Mouse (Mus musculus): Measurements from ENCODE around the gene Esyt2. TPM values are rescaled to one million over a fixed set of nuclear protein-coding genes. Genes with fewer than 3 reads are reported as not detected.

Esyt2 gene
- polyA plus RNA-seq, 1 experiment from 2014 or later, result 20.3 TPM

DNA sequence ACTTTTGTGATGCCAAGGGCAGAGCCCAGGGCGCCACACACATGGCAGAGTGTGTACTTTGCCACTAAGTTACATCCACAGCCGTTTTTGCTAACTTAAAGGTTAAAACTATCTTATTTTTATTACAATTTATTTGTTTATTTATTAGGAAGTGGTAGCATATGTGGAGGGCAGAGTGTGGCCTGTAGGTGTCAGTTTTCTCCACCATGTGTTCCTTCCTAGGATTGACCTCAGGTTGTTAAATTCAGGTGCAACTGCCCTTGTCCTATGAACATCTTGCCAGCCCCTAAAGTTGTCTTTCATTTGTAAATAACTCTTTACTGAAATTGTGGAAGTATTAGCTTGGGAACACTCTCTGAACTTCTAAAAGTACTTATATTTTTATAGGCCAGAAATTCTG lies 144.4 kb downstream of the Esyt2 start:
- no peak overlapping the region for H3K4me3 ChIP-seq (ENCODE audit: low read length)
- no peaks in the 10 kb centered on the region for H3K27me3 ChIP-seq (ENCODE audit: control insufficient read depth, insufficient read depth, low read depth, low read length)
- H3K9ac ChIP-seq (ENCODE audit: low read length), result no peak overlapping the region
- no peaks in the 10 kb centered on the region for H3K9me3 ChIP-seq (ENCODE audit: control insufficient read depth, low read length)
- 75% methylated on average over 2 of the region's 2 CpGs for WGBS
- no peak overlapping the region for H3K4me2 ChIP-seq (ENCODE audit: low read depth, low read length)
- no peak overlapping the region for H3K27ac ChIP-seq (ENCODE audit: low read length)
- no peak for ATAC-seq (ENCODE audit: low read depth)
- H3K4me1 ChIP-seq (replicated peaks; ENCODE audit: control insufficient read depth, insufficient read depth, low read length), result no peaks in the 10 kb centered on the region
- peaks cover 30% of the 10 kb centered on the region for H3K36me3 ChIP-seq (ENCODE audit: control insufficient read depth, insufficient read depth, low read length)

GRCm38 (mm10) chr12:116433742-116434141 lies 152.7 kb downstream of the Esyt2 start:
- Histone ChIP-seq H3K4me3 (ENCODE audit: low read length) (no peak overlapping the region), H3K4me2 (ENCODE audit: low read depth, low read length) (no peak overlapping the region), H3K9ac (ENCODE audit: low read length) (no peak overlapping the region), H3K27ac (ENCODE audit: low read length) (no peak overlapping the region), H3K27me3 (ENCODE audit: control insufficient read depth, insufficient read depth, low read depth, low read length) (no peaks in the 10 kb centered on the region), H3K9me3 (ENCODE audit: control insufficient read depth, low read length) (no peaks in the 10 kb centered on the region), H3K4me1 (replicated peaks; ENCODE audit: control insufficient read depth, insufficient read depth, low read length) (no peaks in the 10 kb centered on the region), H3K36me3 (ENCODE audit: control insufficient read depth, insufficient read depth, low read length) (peaks cover 33% of the 10 kb centered on the region)
- ATAC-seq (ENCODE audit: low read depth), result no peak
- WGBS, result 87% methylated on average over 2 of the region's 2 CpGs

DNA sequence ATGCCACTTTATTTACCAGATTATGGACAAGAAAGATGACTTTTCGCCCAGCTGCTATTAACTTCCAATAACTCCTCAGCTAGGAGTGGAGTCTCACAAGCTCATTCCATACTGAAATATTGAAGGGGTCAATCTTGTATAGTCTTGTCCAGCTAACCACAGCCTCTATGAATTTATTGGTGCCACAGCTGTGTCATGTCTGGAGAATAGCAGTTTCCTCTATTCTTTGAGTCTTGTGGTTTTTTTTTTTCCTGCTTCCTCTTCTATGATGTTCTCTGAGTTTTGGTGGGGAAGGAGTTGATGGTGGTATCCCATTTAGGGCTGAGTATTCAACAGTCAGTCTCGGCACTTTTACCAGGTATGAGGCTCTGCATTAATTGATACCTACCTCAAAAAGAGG lies 154.2 kb downstream of the Esyt2 start:
- Histone ChIP-seq H3K9ac (ENCODE audit: low read length) (no peak overlapping the region), H3K9me3 (ENCODE audit: control insufficient read depth, low read length) (no peaks in the 10 kb centered on the region), H3K36me3 (ENCODE audit: control insufficient read depth, insufficient read depth, low read length) (peaks cover 32% of the 10 kb centered on the region), H3K4me3 (ENCODE audit: low read length) (no peak overlapping the region), H3K27me3 (ENCODE audit: control insufficient read depth, insufficient read depth, low read depth, low read length) (no peaks in the 10 kb centered on the region), H3K4me1 (replicated peaks; ENCODE audit: control insufficient read depth, insufficient read depth, low read length) (no peaks in the 10 kb centered on the region), H3K27ac (ENCODE audit: low read length) (no peak overlapping the region), H3K4me2 (ENCODE audit: low read depth, low read length) (no peak overlapping the region)
- WGBS, result 90% methylated on average over 2 of the region's 2 CpGs
- ATAC-seq (ENCODE audit: low read depth), result no peak

DNA sequence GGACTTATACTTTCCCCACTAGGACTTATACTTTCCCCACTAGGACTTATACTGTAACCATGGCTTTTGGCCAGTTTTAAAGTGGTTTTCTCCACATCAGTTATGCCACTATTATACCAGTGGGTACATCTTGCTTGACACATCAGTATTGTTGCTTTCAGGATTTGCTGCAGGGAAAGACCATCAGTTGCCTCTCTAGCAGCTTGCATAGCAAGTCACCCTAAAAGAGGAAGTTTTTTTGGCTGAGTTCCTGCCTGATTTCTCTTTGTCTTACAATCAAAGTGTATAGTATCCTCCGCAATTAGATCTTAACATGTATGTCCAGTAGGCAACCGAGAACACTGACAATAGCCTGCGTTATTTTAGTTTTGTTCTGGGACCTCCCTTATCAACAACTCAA lies 155.1 kb downstream of the Esyt2 start:
- H3K27me3 ChIP-seq (ENCODE audit: control insufficient read depth, insufficient read depth, low read depth, low read length), result no peaks in the 10 kb centered on the region
- H3K4me2 ChIP-seq (ENCODE audit: low read depth, low read length), result no peak overlapping the region
- no peak overlapping the region for H3K4me3 ChIP-seq (ENCODE audit: low read length)
- no peaks in the 10 kb centered on the region for H3K9me3 ChIP-seq (ENCODE audit: control insufficient read depth, low read length)
- no peak for ATAC-seq (ENCODE audit: low read depth)
- H3K36me3 ChIP-seq (ENCODE audit: control insufficient read depth, insufficient read depth, low read length), result peaks cover 30% of the 10 kb centered on the region
- H3K4me1 ChIP-seq (replicated peaks; ENCODE audit: control insufficient read depth, insufficient read depth, low read length), result no peaks in the 10 kb centered on the region
- no peak overlapping the region for H3K9ac ChIP-seq (ENCODE audit: low read length)
- WGBS, result 86% methylated on average over 3 of the region's 3 CpGs
- no peak overlapping the region for H3K27ac ChIP-seq (ENCODE audit: low read length)

- Histone ChIP-seq H3K9ac (ENCODE audit: low read length) (no peak overlapping the region), H3K9me3 (ENCODE audit: control insufficient read depth, low read length) (no peaks in the 10 kb centered on the region), H3K27ac (ENCODE audit: low read length) (no peak overlapping the region), H3K4me2 (ENCODE audit: low read depth, low read length) (no peak overlapping the region), H3K4me3 (ENCODE audit: low read length) (no peak overlapping the region), H3K4me1 (replicated peaks; ENCODE audit: control insufficient read depth, insufficient read depth, low read length) (no peaks in the 10 kb centered on the region), H3K36me3 (ENCODE audit: control insufficient read depth, insufficient read depth, low read length) (peaks cover 33% of the 10 kb centered on the region), H3K27me3 (ENCODE audit: control insufficient read depth, insufficient read depth, low read depth, low read length) (no peaks in the 10 kb centered on the region)
- ATAC-seq (ENCODE audit: low read depth), result no peak
- WGBS, result 82% methylated on average over 5 of the region's 5 CpGs
Observed at GRCm38 (mm10) chr12:116438591-116438990, 157.6 kb downstream of the Esyt2 start.

Small RNAs within 50 kb of the gene (microRNA-seq; reads per million reads assigned to microRNA genes)
- not detected for gene Gm23190

Other genes with a start within 250 kb of the Esyt2 start
- gene Zfp386, start 233.5 kb upstream of the Esyt2 start, polyA plus RNA-seq (2015; fragmentation: Nextera tagmentation; extraction: Ambion mirVana), result 42.6 and 42.8 TPM in 2 replicates
- 2.8 and 2.9 TPM in 2 replicates for gene Vipr2, start 203.5 kb upstream of the Esyt2 start, polyA plus RNA-seq (2015; fragmentation: Nextera tagmentation; extraction: Ambion mirVana)
- gene Wdr60, start 18.2 kb upstream of the Esyt2 start, polyA plus RNA-seq (2015; fragmentation: Nextera tagmentation; extraction: Ambion mirVana), result 18.7 and 19.7 TPM in 2 replicates
- not detected in 2 replicates for gene Gm11027, start 5.8 kb upstream of the Esyt2 start, polyA plus RNA-seq (2015; fragmentation: Nextera tagmentation; extraction: Ambion mirVana)
- gene Ncapg2, start 124.2 kb downstream of the Esyt2 start, polyA plus RNA-seq (2015; fragmentation: Nextera tagmentation; extraction: Ambion mirVana), result 43.1 and 46.4 TPM in 2 replicates
- 0.13 and 0.19 TPM in 2 replicates for gene Ptprn2, start 204.5 kb downstream of the Esyt2 start, polyA plus RNA-seq (2015; fragmentation: Nextera tagmentation; extraction: Ambion mirVana)